Mouse (Mus musculus): ENCODE data around the gene Adam15. TPM values are rescaled to one million over a fixed set of nuclear protein-coding genes. Genes with fewer than 3 reads are reported as not detected.

The Adam15 gene
- total RNA-seq, 2 experiments from 2014 or later, result 56.3 to 87.6 TPM

DNA sequence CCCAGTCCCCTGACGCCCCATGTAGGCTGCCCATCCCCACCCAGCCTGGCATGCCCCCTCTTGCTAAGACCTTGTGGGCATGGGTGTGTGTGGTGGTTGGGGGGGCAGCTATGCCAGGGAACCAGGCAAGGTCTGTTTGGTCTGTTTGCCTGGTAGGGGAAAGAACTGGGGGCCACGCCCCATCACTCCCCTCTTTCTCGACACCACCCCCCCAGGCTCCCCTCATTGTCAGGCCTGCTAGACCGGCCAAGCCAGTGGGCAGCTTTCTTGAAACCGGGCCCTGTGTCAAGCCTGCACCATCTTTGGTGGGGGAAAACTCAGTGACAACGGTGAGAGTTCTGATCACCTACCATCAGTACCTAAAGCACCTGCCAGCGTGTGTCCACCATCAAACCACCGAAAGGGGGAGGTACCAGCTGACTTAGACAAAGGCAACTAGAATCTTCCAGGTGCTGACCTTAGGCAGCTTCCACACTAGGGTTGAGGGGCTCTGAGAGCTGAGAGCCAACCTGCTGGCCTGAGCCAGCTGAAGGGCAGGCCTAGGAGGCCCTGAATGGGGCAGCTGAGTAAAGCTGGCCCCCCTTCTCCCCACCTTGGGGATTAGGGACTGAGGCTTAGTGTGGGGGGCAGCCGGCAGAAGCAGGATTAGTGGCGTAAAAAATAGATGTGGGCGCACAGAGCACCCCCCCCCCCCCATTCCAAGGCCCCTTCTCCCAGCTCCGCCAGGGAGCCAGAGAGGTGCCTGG is 34.7 kb upstream of the Adam15 start:
- DNase-seq (ENCODE audit: low spot score in 2 of 2), result no peak

GRCm38 (mm10) chr3:89383651-89384255 is 34.0 kb upstream of the Adam15 start:
- no peak for DNase-seq (ENCODE audit: low spot score in 2 of 2)

GRCm38 (mm10) chr3:89382950-89383349 is 33.2 kb upstream of the Adam15 start:
- DNase-seq (ENCODE audit: low spot score in 2 of 2), result no peak

DNA sequence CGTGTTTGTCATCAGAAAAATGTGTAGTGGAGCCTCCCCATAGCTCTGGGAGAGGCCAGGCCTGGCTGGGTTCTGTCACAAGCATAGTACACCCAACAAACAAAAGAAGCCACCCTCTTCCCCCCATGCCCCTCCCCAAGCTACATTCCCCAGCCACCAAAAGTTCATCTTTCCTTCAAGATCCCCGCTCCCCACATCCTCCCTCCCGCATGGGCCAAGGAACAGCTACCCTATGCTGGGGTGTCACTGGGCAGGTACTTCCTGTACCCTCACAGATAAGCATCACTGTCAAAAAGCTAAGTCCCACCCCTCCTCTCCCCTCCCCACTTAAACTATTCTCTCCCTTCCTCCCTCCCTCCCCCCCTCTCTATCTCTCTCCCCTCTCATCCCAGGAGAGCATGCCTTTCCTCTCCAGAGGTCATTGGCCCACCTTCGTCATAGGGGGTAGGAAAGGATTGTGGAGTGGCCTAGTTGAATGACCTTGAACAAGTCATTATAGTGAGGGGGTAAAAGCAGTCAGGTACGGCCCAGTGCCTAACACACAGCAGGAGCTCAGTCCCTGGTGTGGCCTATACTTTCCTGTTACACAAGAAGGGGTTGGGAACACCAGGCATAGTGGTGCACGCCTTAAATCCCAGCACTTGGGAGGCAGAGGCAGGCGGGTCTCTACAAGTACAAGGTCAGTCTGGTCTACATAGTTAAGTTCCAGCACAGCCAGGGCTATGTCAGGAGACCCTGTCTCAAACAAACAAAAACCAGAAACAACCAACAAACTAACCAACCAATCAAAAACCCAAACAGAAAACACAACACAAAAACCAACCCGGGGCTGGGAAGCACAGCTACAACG is 32.5 kb upstream of the Adam15 start:
- no peak for DNase-seq (ENCODE audit: low spot score in 2 of 2)

DNA sequence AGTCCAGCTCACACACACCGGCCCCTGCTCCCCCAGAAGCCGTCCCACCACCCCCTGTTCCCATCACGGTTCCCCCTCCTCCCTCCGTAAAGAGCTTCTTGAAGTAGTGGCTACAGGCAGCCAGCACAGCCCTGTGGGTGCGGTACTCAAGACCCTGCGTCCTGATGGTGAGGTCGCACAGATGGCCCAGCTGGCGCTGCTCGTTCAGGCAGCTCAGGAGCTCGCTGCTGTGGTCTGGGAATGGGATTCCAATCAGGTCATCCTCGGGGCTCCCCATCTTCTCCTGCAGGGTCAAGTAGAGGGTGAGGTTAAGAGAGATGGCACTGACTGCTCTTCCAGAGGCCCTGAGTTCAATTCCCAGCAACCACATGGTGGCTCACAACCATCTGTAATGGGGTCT is 31.4 kb upstream of the Adam15 start:
- no peak for DNase-seq (ENCODE audit: low spot score in 2 of 2)

- no peak for DNase-seq (ENCODE audit: low spot score in 2 of 2)
These were observed 30.9 kb upstream of the Adam15 start for GRCm38 (mm10) chr3:89380711-89381110.

DNA sequence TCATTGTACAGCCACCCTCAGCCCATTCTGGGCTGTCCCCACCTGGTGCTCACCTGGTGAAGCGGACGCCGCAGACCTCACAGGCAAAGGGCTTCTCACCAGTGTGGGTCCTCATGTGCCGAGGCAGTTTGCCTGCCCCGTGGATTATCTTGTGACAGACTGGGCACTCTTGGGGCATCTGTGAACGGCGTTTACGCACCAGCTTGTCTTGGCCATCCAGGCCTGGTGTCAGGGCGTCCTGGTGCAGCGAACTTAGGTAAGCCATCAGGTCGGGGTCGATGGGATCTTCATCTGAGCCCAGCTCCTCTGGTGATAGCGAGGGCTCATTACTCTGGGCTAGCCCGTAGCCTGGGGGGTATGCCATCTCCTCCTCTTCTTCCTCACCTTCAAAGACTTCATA is 30.5 kb upstream of the Adam15 start:
- no peak for DNase-seq (ENCODE audit: low spot score in 2 of 2)

DNA sequence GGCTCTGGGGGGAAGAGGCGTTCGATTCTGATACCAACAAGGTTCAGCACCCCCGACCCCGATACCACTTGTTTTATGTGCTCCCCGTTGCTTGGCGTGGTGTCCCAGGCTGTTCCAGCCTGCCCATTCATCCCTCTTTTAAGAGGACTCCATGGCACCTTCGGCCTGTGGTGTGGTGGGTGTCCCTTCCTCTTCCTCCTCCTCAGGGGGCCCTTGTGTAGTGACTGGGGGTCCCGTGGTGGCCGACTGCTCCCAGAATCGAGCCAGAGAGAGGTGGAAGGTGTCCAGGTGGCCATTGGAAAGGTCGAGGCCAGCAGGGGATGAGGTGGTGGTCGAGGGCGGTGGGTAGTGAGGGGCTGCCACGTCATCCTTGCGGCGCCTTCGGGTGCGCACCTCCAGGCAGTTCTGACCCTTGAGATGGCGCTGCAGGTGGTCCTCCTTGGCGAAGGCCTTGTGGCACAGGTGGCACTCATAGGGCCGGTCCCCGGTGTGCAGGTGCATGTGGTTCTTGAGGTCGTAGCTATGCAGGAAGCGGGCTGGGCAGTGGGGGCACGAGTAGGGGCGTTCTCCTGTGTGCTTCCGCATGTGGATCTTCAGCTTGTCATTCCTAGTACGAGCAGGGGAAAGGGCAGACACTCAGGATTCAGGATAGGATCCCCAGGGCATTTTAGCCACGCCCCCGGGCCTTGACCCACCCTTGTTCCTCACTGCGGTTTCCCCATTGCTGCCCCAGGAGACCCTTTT is 29.8 kb upstream of the Adam15 start:
- DNase-seq (ENCODE audit: low spot score in 2 of 2), result peak in 1 of 2 experiments; percentile 33

- peak; percentile 74 to 82 for DNase-seq (ENCODE audit: low spot score in 2 of 2)
These were observed 28.7 kb upstream of the Adam15 start for GRCm38 (mm10) chr3:89378394-89379067.

DNA sequence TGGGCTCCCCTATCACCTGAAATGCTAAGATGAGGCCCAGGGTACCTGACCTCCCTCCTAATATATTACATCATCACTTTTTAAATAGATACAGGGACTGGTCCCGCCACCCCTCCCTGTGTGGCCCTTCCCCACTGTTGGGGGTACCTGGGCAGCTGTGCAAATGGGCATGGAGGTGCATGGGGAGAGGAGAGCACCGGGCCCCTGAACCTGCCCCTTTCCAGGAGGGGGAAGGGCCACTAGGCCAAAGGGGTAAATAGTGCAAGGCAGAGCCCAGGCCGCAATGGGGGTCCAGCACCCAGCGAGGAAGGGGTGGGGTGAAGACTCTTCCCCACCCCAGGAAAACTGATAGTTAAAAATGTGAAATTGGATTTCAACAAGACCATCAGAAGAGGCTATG is 28.0 kb upstream of the Adam15 start:
- DNase-seq (ENCODE audit: low spot score in 2 of 2), result no peak

DNA sequence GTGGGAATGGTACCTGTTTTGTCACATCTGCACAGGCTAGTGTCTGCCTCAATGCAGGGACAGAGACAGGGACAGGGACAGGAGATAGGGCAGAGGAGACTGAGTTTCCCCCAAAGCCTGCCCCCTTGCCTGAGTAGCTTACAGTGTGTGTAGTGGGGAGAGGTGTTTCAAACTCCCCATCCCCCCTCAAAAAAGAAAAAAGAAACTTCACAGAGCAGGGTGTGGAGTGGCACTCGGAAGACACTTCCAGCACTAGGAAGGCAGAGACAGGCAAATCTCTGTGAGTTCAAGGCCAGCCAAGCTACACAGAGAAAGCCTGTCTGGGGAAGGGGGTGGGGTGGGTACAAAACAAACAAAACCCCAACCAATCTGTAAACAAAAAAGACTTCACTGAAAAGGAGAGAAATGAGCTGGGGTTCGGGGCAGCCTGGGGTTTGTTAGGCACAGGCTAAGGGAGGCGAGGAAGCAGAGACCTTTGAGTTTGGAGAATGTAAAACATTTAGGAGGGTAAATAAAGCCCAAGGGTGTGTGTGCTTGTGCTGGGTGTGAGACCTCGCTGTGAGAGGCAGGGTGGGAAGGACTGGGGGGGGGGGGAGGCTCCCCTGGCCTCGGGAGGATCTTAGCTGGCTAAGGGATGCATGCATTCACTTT is 23.9 kb upstream of the Adam15 start:
- no peak for DNase-seq (ENCODE audit: low spot score in 2 of 2)

DNA sequence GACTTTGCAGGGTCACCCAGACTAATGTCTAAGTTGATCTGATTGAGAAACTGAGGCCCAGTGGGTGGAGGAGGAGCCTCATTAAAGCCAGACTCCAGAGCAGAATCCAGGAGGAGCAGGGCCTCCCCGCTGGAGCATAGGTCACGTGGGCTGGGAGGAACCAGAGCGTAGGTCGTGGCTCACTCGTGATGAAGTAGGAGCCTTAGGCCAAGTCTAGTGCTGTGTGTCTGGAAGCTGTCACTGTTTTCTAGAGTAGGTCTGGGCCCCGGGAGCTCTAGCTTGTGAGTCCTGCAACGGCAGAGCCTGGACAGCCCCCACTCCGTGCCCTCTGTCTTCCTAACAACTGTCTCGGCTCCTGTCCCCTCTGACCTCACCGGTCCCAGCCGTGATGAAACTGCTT is 17.5 kb upstream of the Adam15 start:
- DNase-seq (ENCODE audit: low spot score in 2 of 2), result no peak

DNA sequence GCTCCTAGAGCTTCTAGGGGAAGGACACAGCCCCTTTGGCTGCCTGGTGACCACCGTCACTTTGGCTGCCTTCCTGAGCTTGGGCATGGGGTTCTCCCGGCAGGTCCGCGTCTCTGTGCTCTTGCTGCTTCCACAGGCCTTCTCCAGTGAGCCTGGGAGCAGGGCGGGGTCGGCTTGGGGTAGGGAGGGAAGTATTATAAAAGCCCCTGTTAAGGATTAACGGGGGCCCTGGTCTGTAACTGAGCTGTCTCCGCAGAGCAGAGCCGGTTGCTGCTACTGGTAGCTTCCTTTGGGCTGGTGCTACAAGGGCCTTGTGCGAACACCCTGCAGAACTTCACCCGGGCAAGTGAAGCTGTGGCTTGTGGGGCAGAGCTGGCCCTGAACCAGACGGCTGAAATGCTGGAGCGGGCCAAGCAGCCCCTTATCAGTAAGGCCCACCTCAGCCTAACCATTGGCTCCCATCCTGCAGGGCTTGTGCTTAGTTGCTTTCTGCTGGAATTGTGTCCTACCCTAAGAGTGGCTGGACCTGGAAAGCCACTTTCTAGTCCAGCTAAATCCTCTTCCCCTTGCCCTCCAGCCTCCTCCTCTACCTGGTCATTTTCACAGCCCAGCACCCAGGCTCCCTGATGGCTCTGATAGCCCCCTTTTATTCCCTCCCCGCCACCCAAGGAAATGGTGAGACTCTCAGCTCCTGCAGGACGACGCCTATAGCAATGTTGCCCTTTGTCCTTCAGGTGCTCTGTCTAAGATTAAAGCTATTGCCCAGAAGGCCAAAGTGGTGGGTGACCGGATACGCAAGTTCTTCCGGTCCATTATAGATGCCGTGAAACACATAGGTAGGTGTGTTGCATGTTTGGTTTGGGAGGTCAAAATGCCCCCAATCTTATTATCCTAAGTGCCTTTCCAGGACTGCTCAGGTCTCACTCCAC is 16.0 kb upstream of the Adam15 start:
- DNase-seq (ENCODE audit: low spot score in 2 of 2), result no peak

DNA sequence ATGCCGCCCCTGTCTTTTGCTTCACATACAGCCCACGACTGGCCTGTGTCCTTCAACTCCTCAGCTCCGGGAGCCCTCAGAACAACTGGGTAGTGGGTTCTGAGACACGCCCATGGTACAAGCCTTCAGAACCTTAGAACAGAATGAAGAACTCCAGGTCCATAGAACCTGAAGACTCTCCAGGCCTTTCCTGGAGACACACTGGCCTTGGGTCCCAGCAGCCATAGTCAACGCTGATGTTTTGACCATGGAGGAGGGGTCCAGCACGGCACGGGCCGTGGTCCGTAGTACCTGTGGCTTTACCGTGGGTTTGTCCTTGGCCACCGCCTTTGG is 15.3 kb upstream of the Adam15 start, which contains the start of gene Dcst1:
Gene Dcst1 (minus strand): TSS at position 101 of the 333 bp plus-strand sequence.
- no peak for DNase-seq (ENCODE audit: low spot score in 2 of 2)

GRCm38 (mm10) chr3:89364631-89365030 is 14.8 kb upstream of the Adam15 start:
- no peak for DNase-seq (ENCODE audit: low spot score in 2 of 2)

DNA sequence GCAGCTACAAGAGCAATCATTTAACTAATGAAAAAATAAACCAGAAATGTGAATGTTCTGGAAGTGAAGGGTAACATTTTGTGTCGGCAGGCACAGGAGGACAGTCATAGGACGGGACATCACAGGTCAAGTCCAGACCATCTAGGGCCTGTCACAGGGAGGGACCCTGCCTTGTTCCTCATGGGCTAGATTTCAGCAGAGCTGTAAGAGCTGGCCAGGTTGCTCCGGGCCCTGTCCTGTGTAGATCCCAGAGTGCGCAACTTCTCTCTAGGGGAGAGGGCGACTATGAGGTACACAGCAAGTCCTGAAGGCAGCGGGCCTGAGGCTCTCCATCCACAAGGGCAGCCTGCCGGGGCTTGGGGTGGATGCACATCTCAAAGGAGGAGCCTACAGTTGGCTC is 11.9 kb upstream of the Adam15 start, which contains the start of gene Dcst2:
Gene Dcst2 (plus strand): TSS at position 301 of the 400 bp plus-strand sequence.
- DNase-seq (ENCODE audit: low spot score in 2 of 2), result no peak

DNA sequence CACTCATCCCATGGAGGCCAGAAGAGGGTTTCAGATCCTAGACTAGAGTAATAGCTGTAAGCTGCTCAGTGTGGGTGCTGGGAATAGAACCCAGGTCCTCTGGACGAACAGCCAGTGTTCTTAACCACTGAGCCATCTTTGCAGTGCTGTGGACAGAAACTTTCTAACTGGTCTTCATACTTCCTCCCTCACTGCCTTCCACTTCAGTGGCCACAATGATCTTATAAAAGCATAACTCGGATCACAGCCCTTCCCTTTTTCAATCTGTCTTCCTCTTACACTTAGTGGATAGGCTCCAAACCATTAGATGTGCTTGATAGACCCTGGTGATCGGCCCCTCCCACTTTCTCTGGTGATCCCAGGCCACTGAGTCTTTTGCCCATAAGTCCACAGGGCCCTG is 10.4 kb upstream of the Adam15 start:
- DNase-seq (ENCODE audit: low spot score in 2 of 2), result no peak

DNA sequence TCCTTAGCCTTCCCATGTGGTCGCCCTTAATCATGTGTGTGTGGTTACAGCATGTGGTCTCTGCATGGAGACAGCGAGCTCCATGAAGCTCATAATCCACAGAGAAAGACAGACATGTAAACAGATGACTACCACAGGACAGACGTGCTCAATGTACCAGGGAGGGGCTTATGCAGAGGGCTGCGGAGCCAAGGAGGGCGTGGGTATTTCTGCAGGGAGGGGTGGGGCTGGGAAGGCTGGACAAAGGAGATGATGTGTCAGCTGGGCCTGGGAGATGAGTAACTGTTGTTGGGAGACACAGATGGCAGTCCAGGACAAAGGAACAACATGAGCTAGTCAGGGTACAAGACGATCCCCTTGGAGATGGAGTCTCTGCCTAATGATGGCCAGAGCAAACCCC is 9.8 kb upstream of the Adam15 start:
- no peak for DNase-seq (ENCODE audit: low spot score in 2 of 2)

DNA sequence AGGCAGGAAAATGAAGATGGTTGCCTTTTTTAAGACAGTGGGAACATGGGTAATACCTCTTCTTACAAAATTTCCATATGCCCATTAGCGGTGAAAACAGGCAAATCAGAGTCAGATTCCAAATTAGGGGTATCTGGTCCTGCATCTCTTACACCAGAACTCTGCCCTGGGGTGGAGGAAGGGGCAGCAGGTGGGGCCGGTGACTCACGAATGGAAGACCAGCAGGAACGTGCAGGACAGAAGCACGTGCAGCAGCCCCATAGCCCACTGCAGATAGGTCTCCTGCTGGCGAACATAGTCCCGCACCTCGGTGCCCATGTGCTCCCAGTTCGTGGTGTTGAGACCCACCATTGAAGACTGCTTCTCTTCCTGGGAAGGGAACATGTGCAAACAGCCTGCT is 6.2 kb upstream of the Adam15 start:
- DNase-seq (ENCODE audit: low spot score in 2 of 2), result no peak

Measured in adrenal gland, adult 18-20 months (tissue).